Mouse (Mus musculus) colon, adult 2 months (tissue): ENCODE measurements around the gene Notch3. TPM values are rescaled to one million over a fixed set of nuclear protein-coding genes. Genes with fewer than 3 reads are reported as not detected.

Source experiments
- polyA plus RNA-seq: library from polyadenylated mRNA; depleted of rRNA; stranded (reverse); fragments of >200 nt; gene quantifications from 2 replicates; pipeline ENCODE4 v1.2.3, GENCODE M21; 2012; rRNA removed

Notch3 gene
- 12.8 and 20.5 TPM in 2 replicates for polyA plus RNA-seq

GRCm38 (mm10) chr17:32166687-32167086 lies at the start of gene Notch3:
TSS of gene Notch3 (minus strand) at chr17:32166852.

GRCm38 (mm10) chr17:32188863-32189636 lies 22.4 kb upstream of the Notch3 start, which contains the start of gene Ephx3:
TSS of gene Ephx3 (minus strand) at chr17:32189549.

Other genes with a start within 250 kb of the Notch3 start
- 4.5 and 9.6 TPM in 2 replicates for gene Rrp1b, start 130.8 kb downstream of the Notch3 start, polyA plus RNA-seq
- 0.95 and 1.1 TPM in 2 replicates for gene Hsf2bp, start 130.5 kb downstream of the Notch3 start, polyA plus RNA-seq
- 0.63 and 1.1 TPM in 2 replicates for gene Ephx3, start 22.7 kb upstream of the Notch3 start, polyA plus RNA-seq
- gene Brd4, start 117.9 kb upstream of the Notch3 start, polyA plus RNA-seq: 32.5 and 45.1 TPM in 2 replicates
- gene Akap8, start 154.4 kb upstream of the Notch3 start, polyA plus RNA-seq: 51.7 and 61.4 TPM in 2 replicates
- gene Akap8l, start 183.8 kb upstream of the Notch3 start, polyA plus RNA-seq: 103 and 116 TPM in 2 replicates
- 31.7 and 37.9 TPM in 2 replicates for gene Wiz, start 222.6 kb upstream of the Notch3 start, polyA plus RNA-seq
- gene Rasal3, start 236.7 kb upstream of the Notch3 start, polyA plus RNA-seq: 5.6 and 9.7 TPM in 2 replicates